Mouse (Mus musculus): ENCODE measurements around the gene Ipo13.

GRCm38 (mm10) chr4:117924916-117925315 lies 10.1 kb upstream of the Ipo13 start:
- TF ChIP-seq NANOG (IDR thresholded peaks at IDR 0.05; ENCODE audit: borderline replicate concordance, low read length) = no peak
- TF ChIP-seq CTCF (conservative IDR thresholded peaks at IDR 0.05; ENCODE audit: low read length) = no peak

Measured in E14TG2a.4 (cell line).